Mouse (Mus musculus) CD4-positive naive resting alpha-beta T cell, adult 57 days (primary cell): Measurements from ENCODE around the gene Efhd2. TPM values are rescaled to one million over a fixed set of nuclear protein-coding genes. Genes with fewer than 3 reads are reported as not detected.

ENCODE experiments used
- total RNA-seq: library from RNA; stranded (reverse); gene quantifications from one replicate; pipeline ENCODE4 v1.2.4, GENCODE M21; 2023

Efhd2 gene
- total RNA-seq = 38.9 TPM

DNA sequence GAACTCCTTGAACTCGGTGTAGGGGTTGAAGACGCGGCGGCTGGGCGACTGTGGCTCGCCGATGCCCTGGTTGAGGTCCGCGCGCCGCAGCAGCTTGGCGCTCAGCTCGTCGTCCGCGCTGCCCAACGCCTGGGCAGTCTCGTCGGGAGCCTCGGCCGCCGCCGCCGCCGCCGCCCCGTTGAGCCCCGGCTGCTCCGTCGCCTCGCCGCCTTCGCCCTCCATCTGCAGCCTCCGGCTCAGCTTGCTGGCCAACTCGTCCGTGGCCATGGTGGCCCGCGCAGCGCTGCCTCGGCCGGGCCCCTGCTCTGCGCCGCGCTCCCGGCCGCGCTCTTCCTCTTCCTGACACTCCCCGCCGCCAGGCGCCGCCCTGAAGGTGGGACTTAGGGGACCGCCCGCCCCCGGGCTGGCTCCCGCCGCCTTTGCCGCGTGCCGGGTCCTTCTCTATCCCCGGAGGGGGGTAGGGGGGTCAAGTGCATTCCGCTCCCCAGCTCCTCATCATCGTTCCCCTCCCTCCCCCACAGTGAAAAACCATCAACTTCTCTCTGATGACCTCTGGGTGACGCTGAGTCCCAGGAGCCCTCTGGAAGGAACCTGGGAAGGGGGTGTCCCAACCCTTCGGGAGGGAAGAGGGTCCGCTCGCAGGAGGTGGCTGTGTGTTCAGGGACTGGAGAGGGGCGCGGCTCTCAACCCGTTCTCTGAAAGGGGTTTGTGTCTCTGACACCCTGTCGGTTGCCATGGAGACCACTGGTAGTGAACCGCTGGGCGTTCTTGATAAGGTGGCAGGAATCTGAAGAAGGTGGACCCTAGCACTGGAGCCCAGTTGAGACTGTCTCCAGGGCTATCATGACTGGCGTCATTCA, at the start of gene Efhd2:
Efhd2 (minus strand) TSS at position 320 of the 860 bp plus-strand sequence.

DNA sequence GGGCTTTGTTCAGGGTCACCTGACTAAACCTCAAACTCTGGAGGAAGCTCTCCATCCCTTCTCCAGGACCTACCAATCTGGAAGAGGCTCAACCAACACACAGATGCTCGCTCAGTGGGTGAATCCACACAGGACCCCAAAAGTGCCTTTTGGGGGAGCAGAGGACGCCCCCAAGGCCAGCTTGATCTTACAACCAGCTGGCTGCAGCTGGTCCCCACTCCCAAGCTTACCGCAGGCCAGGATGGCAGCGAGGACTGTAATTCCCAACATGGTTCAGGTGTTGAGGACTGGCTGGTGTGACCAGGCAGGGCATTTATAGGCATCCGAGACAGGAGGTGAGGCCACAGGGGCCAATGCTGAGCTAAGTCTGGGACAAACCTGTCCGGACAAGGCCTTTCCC, 28.7 kb downstream of the Efhd2 start, which contains the start of gene Ctrc:
Ctrc (minus strand) TSS at position 361 of the 400 bp plus-strand sequence.

DNA sequence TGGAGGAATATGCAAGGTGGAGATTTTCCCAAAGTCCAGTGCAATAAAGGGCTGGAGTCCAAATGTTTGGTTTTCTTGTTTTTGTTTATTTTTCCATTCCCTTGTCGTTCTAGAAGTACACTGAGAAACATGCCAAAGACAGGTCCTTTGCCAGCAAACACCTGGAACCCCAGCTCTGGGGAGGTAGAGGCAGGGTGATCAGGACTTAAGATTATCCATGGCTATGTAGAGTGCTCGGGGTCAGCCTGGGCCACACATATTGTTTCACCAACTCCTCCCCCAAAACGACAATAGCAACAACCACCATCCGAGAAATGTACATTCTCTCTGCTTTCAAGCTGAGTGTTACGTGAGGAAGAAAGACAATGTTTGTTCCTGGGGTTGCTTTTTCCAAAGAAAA, 48.7 kb downstream of the Efhd2 start, which contains the start of gene Cela2a:
Cela2a (minus strand) TSS at position 101 of the 400 bp plus-strand sequence.

Other genes starting within 250 kb of the Efhd2 start
- 36.7 TPM for gene Plekhm2, start 210.0 kb downstream of the Efhd2 start, total RNA-seq
- gene Rsc1a1, start 189.3 kb downstream of the Efhd2 start, total RNA-seq = 7.3 TPM
- gene Ddi2, start 151.5 kb downstream of the Efhd2 start, total RNA-seq = 37.8 TPM
- gene Agmat, start 128.2 kb downstream of the Efhd2 start, total RNA-seq = not detected
- 8.6 TPM for gene Dnajc16, start 84.0 kb downstream of the Efhd2 start, total RNA-seq
- gene Casp9, start 81.3 kb downstream of the Efhd2 start, total RNA-seq = 9.7 TPM
- 4.9 TPM for gene Cela2a, start 48.8 kb downstream of the Efhd2 start, total RNA-seq
- gene Ctrc, start 28.6 kb downstream of the Efhd2 start, total RNA-seq = not detected
- gene Fhad1, start 140.2 kb upstream of the Efhd2 start, total RNA-seq = not detected
- 1.0 TPM for gene Tmem51, start 209.4 kb upstream of the Efhd2 start, total RNA-seq